Mouse (Mus musculus) cerebellum, adult (tissue): ENCODE measurements around the gene Oxgr1.
A peak's percentile ranks its signal among the peaks of the same experiment; 100 is the strongest.
"Not testable (repeated sequence)": the region's sequence is repeated elsewhere in the genome, so short reads cannot be mapped to it uniquely, and the experiment has no call there.

Experiments
- ATAC-seq: cut with Nextera tagmentation; 2 replicates; pipeline ENCODE4 v1.9.2; 2017; ENCODE audit warnings: mild to moderate bottlenecking, moderate library complexity, mixed read lengths; ENCODE audit not compliant: insufficient number of reproducible peaks, low FRiP score, low TSS enrichment

Oxgr1 gene

DNA sequence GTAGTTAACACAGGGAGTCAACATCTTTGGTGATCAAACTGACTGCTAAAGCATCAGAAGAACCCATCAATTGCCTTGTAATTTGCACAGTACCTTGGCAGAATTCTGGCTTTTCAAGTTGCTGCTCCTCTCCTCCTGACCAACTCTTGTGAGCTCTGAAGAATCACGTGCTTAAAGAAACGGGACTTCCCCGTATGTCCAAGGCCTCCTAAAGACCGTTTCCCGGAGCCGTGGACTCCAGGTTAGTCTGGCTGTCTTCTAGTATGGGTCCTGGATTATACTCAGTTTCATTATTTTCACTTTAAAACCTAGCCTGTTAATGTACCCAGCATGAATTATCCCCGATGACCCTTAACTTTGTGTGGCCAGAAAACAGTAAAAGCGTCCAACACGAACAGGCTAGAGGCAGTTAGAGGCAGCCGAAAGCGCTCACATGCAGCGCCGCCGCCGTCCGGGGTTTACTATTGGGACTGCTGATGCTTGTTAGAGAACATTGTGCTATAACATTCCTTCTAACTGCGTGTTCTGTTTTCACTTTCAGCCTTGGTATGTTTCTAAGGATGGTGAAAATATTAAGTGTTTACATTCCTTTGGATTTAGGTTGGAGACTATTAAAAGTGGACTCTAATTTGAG lies at the start of gene Oxgr1:
Oxgr1 (minus strand) TSS at position 249 of the 634 bp plus-strand sequence.
- no peak for ATAC-seq

DNA sequence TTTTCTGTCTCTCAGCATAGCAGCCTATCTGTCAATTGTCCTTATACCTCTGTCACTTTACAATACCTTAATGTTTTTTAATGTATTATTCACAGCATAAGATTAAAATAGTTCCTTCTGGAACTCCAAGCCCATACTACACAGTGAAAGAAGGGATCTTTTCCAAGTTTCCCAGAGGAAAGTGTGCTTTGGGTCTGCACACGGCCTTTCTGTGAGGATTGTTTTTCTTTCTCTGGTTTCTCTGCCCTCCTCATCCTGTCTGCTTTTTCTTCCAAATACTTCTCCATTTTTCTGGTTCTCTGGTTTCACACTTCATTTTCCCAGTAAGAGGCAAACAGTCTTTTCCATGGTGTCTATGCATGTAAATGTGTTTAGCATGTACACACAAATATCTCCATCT lies 48.2 kb upstream of the Oxgr1 start:
- ATAC-seq, result no peak

DNA sequence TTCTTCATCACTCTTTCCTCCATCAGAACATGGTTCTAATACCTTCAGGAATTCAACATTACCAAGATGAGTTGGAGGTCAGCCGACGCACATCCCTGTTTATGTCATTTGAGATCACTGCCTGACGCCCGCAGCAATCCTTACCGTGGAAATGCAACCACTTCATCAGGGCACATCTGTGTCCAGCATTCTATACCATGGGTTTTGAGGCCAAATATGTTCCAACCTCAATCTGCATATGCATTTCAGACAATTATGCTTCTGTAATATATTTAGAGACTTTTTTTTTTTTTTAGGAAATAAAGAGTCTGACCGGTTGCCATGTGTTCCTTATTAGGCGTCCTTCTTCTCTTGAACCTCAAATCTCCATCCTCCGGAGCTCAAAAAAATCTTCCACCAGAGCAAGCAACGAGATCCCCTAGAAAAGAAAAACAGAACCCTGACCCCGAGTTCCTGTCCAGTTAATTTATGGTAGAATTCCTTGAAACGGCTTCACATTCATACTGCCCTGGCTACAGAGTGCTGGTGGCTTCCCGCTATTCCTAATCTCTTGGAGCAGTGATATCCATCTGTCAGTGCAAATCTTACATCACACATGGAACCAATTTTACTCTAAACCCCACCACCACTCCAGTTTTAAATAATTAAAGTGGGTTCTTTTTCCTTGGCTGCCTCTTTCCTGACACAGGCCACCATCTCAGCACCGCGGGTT lies 47.6 kb upstream of the Oxgr1 start:
- no peak for ATAC-seq

DNA sequence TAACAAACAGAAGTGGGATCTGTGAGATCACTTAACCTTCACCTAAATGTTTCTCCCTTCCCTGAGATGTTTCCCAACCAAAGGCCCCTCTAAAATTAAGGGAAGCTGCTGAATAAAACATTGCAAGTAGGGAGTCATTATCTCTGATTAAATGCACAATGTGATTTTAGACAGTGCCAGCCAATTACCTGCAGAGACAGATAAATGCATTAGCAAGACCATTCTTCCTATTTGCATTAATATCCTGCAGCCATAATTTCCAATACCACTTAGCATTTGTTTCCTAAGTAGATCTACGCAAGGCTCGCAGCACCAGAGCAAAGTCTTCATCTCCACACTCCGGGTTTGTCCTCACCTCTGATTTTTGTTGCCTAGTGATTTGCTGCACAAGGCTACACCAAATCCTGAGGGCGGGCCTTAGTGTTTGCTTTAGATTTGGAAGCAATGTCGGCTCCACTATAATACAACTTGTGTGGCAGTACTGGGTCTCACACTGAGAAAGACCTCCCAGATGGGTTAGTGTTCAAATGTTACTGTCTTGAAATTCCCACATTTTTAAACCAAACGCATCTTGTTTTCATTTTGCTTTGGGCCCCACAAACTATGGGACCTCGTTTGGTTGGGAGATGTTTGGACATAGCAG lies 46.9 kb upstream of the Oxgr1 start:
- no peak for ATAC-seq

DNA sequence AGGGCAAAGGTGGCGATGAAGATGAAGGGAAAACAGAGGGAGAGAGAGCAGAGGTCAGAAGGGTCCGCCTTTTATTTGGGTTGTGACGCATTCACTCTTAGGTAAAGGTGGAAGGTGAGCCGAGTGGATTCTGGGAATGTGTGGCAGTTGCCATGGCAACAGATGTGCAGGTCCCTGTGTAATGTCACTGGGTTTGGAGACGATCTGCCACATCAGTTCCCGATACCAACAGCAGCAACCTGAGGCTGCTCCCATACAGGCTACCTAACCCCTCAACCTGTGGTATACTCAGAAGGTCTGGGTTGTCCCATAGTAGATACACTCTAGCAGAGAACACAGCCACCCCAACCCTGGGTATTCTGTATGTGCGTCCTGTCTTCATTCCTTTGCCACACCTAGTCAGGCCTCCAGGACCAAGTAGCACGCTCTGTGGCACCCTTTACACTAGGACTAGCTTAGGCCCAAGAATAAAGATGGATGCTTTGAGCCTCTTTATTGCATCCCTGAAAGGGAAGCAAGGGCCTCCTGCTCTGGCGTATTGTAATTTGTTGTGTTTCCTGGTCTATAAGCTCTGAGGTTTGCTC lies 41.9 kb upstream of the Oxgr1 start:
- ATAC-seq, result no peak

DNA sequence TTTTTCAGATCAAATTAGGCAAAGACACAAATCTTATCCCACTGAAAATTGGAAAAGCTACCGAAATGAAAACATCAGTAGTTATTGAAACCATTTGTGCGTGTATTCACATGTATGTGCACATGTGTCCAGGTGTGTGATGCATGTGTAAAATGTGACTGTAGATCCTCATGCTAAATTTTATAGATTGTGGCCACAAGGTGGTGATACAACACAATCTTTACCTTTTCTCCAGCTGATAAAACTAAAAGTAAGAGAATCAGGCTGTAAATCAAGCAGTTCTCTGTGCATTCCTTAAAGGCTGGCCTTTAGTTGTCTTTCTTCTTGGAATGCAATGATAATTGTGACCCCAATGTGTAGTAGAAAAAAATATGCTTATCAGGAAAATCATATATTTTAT lies 34.0 kb upstream of the Oxgr1 start:
- no peak for ATAC-seq

DNA sequence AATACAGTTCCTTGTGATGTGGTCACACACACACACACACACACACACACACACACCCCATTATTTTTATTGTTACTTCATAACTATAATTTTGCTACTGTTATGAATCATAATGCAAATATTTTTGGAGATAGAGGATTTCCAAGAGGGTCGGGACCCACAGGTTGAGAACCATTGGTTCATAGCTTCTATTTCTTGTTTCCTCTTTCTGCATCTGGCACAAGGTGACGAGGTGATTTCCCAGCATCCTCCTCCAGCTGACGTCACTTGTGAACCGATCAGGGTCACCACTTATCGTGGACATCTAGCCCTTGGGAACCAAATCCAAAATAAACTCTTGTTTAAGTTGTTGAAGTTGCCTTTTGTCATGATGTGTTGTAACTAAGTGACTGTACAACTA lies 33.5 kb upstream of the Oxgr1 start:
- no peak for ATAC-seq

DNA sequence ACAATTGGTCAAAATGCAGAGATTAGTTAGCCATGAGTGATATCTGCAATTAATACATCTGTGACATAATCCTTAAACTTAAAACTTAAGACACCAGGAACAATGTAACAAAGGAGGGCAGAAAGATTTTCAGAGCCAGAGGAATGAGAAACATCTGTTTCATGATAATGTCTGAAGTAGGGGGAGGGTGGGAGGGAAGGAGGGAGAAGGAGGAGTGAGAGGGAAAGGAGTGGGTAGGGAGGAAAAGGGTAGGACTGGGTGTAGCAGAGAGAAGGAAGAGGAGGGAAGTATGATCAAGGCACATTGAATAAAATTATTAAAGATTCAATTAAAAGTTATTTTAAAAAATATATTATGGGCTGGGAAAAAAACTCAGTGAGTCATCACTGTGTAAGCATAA lies 32.0 kb upstream of the Oxgr1 start:
- ATAC-seq, result no peak

DNA sequence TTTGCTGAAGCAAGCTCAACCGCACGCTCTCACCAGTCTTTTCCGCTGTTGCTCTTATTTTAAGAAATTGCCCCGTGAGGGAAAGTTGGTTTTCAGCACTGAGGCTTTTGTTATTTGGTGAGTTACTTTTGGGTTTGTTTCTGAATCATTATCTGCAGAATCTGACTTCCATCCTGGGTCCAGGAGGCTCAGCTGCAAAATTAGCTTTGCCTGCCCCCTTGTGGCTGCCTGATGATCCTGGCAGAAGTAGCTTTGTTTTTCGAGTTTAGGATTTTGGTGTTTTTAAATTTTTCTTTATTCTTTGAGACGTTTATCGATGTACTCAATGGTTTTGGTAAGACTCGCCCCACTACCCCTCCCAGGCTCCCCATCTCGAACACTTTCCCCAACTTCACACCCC lies 18.9 kb upstream of the Oxgr1 start:
- 0 out of 2 replicates have a peak, but pooled peaks have one; percentile 45 for ATAC-seq

DNA sequence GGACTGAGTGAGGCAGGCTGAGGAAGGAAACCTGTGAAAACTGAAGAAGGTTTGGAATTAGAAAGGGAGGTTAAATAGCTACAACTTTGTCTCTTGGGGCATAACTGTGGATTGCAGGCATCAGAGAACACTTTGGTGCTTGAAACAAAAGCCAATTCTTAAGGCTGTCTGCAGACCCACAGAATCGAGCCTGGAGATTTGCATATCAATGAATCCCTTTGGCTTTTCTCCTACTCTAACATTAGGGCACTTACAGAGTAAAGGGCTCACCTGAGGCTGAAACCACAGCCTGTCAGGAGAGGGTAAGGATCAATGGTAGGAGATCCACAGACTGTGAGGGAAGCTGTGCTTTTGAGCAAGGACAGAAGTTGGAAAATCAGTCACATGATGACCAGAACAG lies 8.8 kb downstream of the Oxgr1 start:
- ATAC-seq, result no peak

DNA sequence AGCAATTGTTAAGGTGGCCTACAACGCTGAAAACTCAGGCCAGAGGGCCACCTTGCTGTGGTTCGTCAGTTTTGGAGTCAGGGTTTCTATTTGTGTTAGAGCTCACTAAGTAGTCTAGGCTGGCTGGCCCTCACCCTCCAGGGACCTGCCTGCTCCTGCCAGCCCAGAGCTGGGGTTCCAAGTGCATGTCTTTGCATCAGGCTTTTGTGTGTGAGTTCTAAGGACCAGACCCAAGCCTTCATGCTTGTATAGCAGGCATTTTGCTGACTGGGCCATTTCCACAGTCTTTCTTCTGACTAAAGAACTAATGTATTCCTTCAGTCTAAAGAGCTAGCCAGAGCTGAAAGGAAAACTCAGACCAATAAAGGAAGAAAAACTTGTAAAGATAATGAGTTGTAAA lies 22.3 kb downstream of the Oxgr1 start:
- ATAC-seq, result no peak

DNA sequence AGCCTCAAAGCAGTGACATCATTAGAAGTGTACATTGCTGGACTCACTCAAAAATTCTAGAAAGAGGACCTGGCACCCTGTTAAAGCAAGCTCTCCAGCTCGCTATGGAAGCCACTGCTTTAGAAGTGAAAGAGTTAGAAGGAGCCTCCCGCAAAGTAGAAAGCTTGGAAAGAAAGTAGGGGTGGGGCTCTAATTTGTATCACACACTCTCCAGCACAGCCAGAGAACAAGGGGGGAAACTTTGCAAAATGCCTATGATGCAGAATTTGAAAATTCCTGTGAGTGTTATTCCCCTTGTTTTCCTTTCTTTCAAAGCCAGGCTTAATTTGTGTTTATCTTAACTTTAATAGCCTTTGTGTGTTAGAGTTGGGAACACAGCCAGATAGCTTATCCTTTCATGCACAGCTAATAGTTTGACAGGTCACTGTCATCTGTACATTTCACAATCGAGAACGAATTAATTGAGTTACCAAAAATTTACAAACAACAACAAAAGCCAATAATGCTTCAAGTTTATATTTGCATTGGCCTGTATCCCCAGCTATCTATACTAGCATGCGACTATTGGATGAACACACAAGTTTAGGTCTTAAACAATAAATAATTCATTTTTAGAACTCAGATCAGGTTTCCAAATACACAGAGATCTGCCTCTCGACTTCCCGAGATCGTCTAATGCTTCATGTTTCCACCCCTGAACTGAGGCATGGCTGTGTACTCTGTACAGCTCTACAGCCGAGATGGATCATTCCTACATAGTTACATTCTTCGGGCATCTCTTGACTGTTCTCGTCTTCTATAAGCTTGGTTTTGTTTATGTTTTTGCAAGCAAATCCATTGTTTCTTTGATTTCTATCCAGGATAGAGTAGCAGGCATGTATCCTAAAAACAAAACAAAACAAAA lies 32.0 kb downstream of the Oxgr1 start:
- no peak for ATAC-seq

DNA sequence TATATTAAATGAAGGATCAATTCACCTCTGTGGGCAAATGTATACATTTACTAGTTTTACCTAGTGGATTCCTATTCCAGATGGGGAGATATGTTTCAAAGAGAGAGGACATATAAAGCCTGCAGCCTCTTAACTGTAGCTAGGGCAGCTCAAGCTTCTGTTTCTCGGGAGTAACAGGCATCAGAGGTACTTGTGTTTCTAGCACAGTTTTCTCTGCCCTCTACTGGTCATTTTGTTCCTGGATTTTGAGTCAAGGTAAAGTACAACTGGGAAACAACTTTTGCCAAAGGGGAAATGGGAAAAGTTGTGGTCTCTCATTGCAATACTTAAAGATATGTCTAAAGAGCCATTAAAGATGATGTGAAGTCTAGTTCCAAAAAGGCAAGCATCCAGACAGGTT lies 37.1 kb downstream of the Oxgr1 start:
- ATAC-seq, result no peak

DNA sequence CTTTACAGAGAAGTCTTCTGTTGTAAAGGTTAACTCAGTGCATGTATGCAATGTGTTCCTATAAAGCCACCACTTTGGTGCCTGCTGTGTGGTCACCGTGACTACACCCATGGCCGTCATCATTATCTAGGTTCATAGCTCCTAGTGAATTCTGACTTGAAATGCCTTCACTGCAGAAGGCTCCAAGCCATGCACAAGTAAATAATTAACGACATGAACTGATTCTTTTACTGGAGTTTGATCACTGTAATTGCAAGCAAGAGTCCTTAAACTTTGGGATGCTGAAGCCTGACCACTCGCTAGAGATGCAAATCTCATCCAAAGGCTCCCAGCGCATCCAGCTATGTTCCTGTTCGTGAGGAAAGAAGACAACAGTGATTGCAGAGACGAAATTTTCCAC lies 38.6 kb downstream of the Oxgr1 start:
- ATAC-seq, result no peak

DNA sequence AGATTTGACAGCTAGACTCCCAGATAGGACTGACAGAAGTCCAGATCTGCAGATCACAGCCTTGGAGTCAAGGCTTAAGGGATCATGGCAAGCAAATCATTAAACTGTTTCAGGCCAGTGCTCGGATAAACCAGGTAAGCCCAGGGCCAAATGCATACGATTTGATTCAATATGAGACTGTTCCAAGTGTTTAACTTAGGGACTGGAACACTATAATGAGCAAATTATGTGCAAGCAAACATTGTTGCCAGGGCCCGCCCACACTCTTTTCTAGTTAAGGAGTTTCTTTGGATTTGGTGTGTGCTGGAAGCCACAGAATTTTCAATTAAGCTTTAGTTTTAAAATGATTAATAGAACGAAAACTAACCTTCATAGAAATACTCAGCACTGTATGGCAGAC lies 39.6 kb downstream of the Oxgr1 start:
- no peak for ATAC-seq

DNA sequence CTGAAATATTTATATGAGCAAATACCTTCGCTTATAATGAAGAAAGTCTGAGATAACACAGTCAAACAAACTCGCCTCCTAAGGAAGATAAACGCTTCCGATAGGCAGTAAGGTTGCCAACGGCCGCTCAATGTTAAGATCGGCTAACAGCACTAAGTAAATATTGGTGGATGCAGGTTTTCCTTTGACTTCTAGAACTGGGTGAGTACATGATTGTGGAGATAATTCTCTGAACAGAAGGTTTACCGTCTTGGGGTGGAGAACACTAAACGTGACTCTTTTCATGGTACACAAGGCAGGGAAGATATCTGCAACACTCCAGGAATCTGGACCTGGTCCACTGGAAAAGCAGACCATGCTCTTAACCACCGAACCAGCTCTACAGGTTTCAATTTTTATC lies 52.6 kb downstream of the Oxgr1 start:
- ATAC-seq, result no peak

DNA sequence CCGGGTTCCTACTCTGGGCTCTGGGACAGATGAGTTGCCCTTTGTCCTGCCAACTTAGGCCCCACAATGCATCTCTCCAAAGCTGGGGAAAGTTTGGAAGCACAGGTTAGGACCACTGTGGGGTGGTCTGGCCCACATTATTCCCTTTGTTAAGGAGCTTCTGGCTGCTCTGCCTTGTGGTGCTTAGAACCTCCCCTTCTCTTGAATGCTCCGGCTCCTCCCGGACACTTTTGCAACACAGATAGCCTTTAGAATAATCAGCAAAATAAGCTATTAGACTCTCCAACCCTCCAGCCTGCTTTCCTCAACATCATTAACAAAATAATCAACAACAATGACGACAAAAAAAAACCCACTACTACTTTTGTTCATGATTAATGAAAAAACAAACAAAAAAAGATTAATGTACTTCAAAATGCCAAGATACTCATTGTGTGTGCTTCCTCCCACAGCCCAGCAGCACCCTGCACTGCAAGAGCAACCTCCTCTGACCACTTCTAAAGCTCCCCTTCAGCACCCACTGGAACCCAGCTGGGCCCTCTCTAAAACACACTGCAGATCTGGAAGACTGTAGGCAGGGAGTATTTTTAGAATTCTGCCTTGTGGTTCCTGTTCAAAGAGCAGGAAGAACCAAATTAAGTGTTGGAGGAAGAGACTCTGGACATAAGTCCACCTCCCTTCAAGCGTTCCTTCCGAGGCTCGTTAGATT lies 53.1 kb downstream of the Oxgr1 start:
- ATAC-seq, result no peak

DNA sequence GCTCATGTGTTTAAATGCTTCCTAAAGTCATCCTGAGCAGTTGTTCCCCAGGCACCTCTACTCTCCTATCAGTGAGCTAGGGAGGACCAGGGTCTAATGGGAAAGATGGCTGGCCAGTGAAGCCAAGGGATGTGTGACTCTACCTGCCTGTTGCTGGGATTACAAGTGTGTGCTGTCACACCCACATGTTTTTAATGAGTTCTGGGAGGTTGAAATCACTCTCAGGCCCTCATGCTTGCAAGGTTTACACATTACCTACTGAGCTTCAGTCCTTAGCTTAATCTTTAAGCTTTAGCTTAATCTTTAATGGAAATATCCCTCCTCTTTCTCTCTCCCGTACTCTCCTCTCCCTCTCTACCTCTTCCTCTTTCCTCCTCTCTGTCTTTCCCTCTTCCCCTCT lies 55.0 kb downstream of the Oxgr1 start:
- ATAC-seq, result no peak

DNA sequence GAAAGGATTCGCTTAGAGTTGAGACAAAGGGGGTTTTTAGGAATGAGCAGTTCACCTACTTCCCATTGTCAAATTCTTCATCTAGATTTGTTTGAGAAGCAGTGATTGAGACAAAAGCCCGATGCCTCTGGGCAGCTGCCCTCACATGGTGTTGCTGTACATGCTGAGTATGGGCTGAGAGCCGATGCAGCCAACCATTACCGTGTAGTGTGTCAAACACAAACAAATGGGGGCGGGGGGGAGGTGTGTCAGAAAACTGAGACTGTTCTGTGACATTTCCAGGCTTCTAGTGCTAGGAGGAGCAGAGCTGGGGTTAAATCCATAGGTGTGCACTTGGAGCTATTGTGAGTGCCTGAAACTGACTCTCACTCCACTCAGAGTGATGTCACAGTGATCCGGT lies 55.5 kb downstream of the Oxgr1 start:
- no peak for ATAC-seq

DNA sequence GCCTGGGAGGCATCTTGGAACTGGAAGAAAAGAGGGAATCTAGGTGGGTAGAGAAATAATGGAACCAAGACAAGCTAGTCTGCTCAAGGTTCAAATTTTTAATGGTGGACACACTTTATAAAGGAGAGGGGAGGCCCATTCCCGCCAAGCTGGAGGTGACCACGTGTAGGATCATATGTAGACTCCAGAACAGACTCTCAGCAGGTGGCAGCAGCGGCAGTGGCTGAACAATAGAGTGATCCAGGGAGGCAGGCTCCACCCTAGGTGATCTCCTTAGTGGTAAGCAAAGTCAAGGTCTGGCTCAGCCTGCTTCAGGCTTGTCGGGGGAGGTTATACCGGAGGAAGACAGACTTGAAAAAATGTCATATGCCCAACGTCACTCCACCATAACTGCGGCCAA lies 55.9 kb downstream of the Oxgr1 start:
- not testable (repeated sequence) for ATAC-seq
